Mouse (Mus musculus): ENCODE data around the gene Tmem45a. TPM values are rescaled to one million over a fixed set of nuclear protein-coding genes. Genes with fewer than 3 reads are reported as not detected.
"Not testable (repeated sequence)": the region's sequence is repeated elsewhere in the genome, so short reads cannot be mapped to it uniquely, and the experiment has no call there.

The Tmem45a gene
- 5.4 and 7.9 TPM in 2 replicates for polyA plus RNA-seq (2016; fragmentation: Nextera tagmentation; extraction: Ambion mirVana)

DNA sequence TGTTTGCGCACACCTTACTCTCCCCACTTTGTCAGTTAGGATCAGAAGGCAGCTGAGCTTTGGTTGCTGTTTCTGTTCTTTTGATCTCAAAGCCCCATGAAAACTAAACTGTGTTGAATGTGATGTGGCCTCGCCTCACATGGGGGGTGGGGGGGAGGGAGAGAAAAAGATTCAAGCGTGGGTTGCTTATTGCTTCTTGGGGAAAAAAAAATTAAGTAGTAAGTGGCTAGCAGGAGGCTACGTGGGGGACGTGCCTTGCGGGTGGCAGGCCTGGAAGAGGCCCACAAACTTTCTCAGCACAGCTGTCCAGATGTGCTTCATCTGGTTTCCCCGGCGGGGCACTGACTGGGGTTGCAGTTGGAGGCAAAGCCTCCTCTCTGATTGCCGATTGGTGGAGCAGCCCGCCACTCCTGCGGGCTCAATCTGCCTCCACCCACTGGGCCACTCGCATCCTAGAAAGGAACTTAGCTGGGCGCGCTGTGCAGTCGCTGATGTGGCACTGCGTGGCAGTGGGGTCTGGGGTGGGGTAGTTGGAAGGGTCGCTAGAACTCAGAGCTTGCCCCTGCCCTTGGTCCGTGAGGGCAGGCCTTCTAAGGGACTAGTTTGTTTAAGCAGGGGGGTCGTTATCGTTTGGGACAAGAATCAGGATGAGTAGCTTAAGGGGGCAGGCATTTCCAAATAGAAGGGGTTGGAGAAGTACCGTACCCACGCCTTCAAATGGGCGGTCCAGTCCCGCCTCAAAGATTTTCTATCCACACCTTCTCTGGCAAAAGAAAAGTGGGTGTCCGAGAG lies at the start of gene Tmem45a:
TSS of gene Tmem45a (minus strand) at position 343 of the 792 bp plus-strand sequence.
- Histone ChIP-seq H3K27ac (peak within 1 kb of the TSS; percentile 72; the same call in 1 of the 2 replicates), H3K36me3 (no peaks in the 10 kb centered on the region), H3K9me3 (no peaks in the 10 kb centered on the region), H3K27me3 (ENCODE audit: insufficient read depth, poor library complexity, severe bottlenecking) (no peaks in the 10 kb centered on the region), H3K4me3 (peak within 1 kb of the TSS; percentile 59), H3K4me1 (replicated peaks) (peaks cover 8% of the 10 kb centered on the region)
- 4% methylated on average over 25 of the region's 25 CpGs for WGBS
- DNase-seq (ENCODE audit: low spot score) = peak; percentile 86

GRCm38 (mm10) chr16:56928023-56928422 lies 42.1 kb upstream of the Tmem45a start, which contains the start of gene Lnp1:
Gene Lnp1, minus strand, starts transcription at chr16:56928061.
- H3K4me3 ChIP-seq = no peak within 1 kb of the TSS
- H3K9me3 ChIP-seq = no peaks in the 10 kb centered on the region
- no peaks in the 10 kb centered on the region for H3K27me3 ChIP-seq (ENCODE audit: insufficient read depth, poor library complexity, severe bottlenecking)
- WGBS = 57% methylated on average over 3 of the region's 3 CpGs
- no peaks in the 10 kb centered on the region for H3K36me3 ChIP-seq
- no peak for DNase-seq (ENCODE audit: low spot score)
- H3K4me1 ChIP-seq (replicated peaks) = no peaks in the 10 kb centered on the region
- no peak within 1 kb of the TSS for H3K27ac ChIP-seq

- 27% methylated on average over 8 of the region's 8 CpGs for WGBS
- DNase-seq (ENCODE audit: low spot score) = peak; percentile 6
Observed at GRCm38 (mm10) chr16:56920102-56920657, 34.2 kb upstream of the Tmem45a start.

GRCm38 (mm10) chr16:56917230-56917629 lies 31.3 kb upstream of the Tmem45a start:
- H3K9me3 ChIP-seq = no peaks in the 10 kb centered on the region
- WGBS = 88% methylated on average over 7 of the region's 7 CpGs
- H3K36me3 ChIP-seq = no peaks in the 10 kb centered on the region
- DNase-seq (ENCODE audit: low spot score) = no peak
- no peaks in the 10 kb centered on the region for H3K27me3 ChIP-seq (ENCODE audit: insufficient read depth, poor library complexity, severe bottlenecking)
- no peak overlapping the region for H3K4me3 ChIP-seq
- no peak overlapping the region for H3K27ac ChIP-seq
- no peaks in the 10 kb centered on the region for H3K4me1 ChIP-seq (replicated peaks)

More at GRCm38 (mm10) chr16:56920102-56920657, 34.2 kb upstream of the Tmem45a start:
- no peak overlapping the region for H3K4me3 ChIP-seq
- no peaks in the 10 kb centered on the region for H3K27me3 ChIP-seq (ENCODE audit: insufficient read depth, poor library complexity, severe bottlenecking)
- no peaks in the 10 kb centered on the region for H3K36me3 ChIP-seq
- no peak overlapping the region for H3K27ac ChIP-seq
- H3K4me1 ChIP-seq (replicated peaks) = no peaks in the 10 kb centered on the region
- no peaks in the 10 kb centered on the region for H3K9me3 ChIP-seq

DNA sequence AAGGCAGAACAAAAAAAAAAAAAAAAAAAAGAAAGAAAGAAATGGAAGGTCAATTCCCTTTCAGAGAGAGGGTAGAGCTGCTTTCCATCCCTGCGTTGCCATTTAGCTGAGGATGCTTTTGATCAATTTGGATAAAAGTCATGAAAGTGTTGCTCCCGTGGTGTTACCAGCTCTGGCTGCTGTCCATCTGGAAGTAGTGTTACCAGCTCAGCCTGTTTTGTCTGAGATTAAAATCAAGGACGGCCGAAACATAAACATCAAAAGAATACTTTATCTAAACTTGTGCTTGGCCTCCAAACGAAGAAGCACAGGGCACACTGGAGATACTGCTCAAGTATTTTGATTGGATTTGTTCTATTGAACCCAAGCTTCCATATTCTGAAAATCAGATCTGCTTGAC lies 23.0 kb upstream of the Tmem45a start:
- Histone ChIP-seq H3K27me3 (ENCODE audit: insufficient read depth, poor library complexity, severe bottlenecking) (no peaks in the 10 kb centered on the region), H3K4me3 (no peak overlapping the region), H3K27ac (no peak overlapping the region), H3K9me3 (no peaks in the 10 kb centered on the region), H3K4me1 (replicated peaks) (no peaks in the 10 kb centered on the region), H3K36me3 (no peaks in the 10 kb centered on the region)
- DNase-seq (ENCODE audit: low spot score) = no peak
- 67% methylated on average over 5 of the region's 5 CpGs for WGBS

- not testable (repeated sequence) for H3K36me3 ChIP-seq; H3K27ac ChIP-seq; H3K9me3 ChIP-seq; H3K4me3 ChIP-seq; DNase-seq (ENCODE audit: low spot score); H3K27me3 ChIP-seq (ENCODE audit: insufficient read depth, poor library complexity, severe bottlenecking); H3K4me1 ChIP-seq (replicated peaks)
- 62% methylated on average over 3 of the region's 3 CpGs for WGBS
Observed at GRCm38 (mm10) chr16:56902206-56902605, 16.2 kb upstream of the Tmem45a start.

DNA sequence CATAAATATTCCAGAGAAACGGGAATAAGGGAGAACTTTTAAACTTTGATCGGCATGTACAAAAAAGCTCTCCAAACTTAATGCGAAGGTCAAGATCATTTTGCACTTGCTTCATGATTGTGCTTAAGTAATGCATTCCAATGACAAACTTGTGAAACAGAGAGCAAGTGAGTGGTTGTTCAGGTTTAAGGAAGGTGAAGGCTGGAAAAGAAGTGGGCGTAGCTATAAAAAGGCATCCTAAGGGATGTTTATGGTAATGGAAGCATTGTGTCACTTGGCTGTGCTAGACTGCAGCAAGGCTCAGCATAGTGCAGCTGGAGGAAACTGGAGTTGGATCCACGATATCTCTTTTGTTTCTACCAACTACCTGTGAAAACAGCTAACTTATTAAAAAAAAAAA lies 5.6 kb upstream of the Tmem45a start:
- Histone ChIP-seq H3K9me3 (no peaks in the 10 kb centered on the region), H3K4me1 (replicated peaks) (no peaks in the 10 kb centered on the region), H3K36me3 (no peaks in the 10 kb centered on the region), H3K27ac (no peak overlapping the region), H3K27me3 (ENCODE audit: insufficient read depth, poor library complexity, severe bottlenecking) (no peaks in the 10 kb centered on the region), H3K4me3 (no peak overlapping the region)
- no peak for DNase-seq (ENCODE audit: low spot score)
- WGBS = 86% methylated on average over 5 of the region's 5 CpGs

GRCm38 (mm10) chr16:56886616-56887116 lies 700 bp upstream of the Tmem45a start:
- peak overlapping the region; percentile 59 for H3K4me3 ChIP-seq
- WGBS = 24% methylated on average over 9 of the region's 9 CpGs
- no peaks in the 10 kb centered on the region for H3K36me3 ChIP-seq
- no peaks in the 10 kb centered on the region for H3K27me3 ChIP-seq (ENCODE audit: insufficient read depth, poor library complexity, severe bottlenecking)
- H3K4me1 ChIP-seq (replicated peaks) = peaks cover 8% of the 10 kb centered on the region
- no peak for DNase-seq (ENCODE audit: low spot score)
- 0 out of 2 replicates have a peak overlapping the region, but pooled peaks have one; percentile 72 for H3K27ac ChIP-seq
- no peaks in the 10 kb centered on the region for H3K9me3 ChIP-seq

GRCm38 (mm10) chr16:56884811-56885210 lies 1.2 kb downstream of the Tmem45a start:
- no peak for DNase-seq (ENCODE audit: low spot score)
- 97% methylated on average over 6 of the region's 6 CpGs for WGBS
- Histone ChIP-seq H3K27me3 (ENCODE audit: insufficient read depth, poor library complexity, severe bottlenecking) (no peaks in the 10 kb centered on the region), H3K9me3 (no peaks in the 10 kb centered on the region), H3K4me3 (no peak overlapping the region), H3K4me1 (replicated peaks) (peaks cover 8% of the 10 kb centered on the region), H3K36me3 (no peaks in the 10 kb centered on the region), H3K27ac (no peak overlapping the region)

DNA sequence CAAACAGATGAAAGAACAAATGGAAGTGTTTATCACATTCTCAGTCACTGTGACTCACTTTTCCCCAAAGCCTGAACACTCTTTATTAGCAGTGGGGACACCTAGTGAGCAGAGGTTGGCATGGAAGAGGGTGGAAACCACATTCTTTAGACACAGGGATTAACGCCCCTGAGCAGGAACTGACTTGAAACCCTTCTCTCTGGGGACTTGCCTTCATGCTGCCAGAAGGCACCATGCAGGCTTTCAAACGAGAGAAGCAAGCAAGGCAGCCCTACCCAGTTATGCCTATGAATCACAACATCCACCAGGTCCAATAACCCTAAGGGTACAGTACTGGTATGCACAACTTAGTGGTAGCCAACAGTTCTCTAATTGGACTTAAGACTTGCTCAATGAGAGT lies 12.6 kb downstream of the Tmem45a start:
- no peak overlapping the region for H3K27ac ChIP-seq
- no peaks in the 10 kb centered on the region for H3K9me3 ChIP-seq
- DNase-seq (ENCODE audit: low spot score) = no peak
- H3K4me3 ChIP-seq = no peak overlapping the region
- WGBS = 31% methylated on average over 2 of the region's 2 CpGs
- H3K36me3 ChIP-seq = no peaks in the 10 kb centered on the region
- H3K4me1 ChIP-seq (replicated peaks) = no peaks in the 10 kb centered on the region
- no peaks in the 10 kb centered on the region for H3K27me3 ChIP-seq (ENCODE audit: insufficient read depth, poor library complexity, severe bottlenecking)

GRCm38 (mm10) chr16:56870458-56870857 lies 15.5 kb downstream of the Tmem45a start:
- Histone ChIP-seq H3K4me1 (replicated peaks) (no peaks in the 10 kb centered on the region), H3K9me3 (no peaks in the 10 kb centered on the region), H3K36me3 (no peaks in the 10 kb centered on the region), H3K4me3 (no peak overlapping the region), H3K27me3 (ENCODE audit: insufficient read depth, poor library complexity, severe bottlenecking) (no peaks in the 10 kb centered on the region), H3K27ac (no peak overlapping the region)
- 76% methylated on average over 3 of the region's 3 CpGs for WGBS
- DNase-seq (ENCODE audit: low spot score) = no peak

GRCm38 (mm10) chr16:56868361-56868760 lies 17.6 kb downstream of the Tmem45a start:
- Histone ChIP-seq H3K36me3 (no peaks in the 10 kb centered on the region), H3K27me3 (ENCODE audit: insufficient read depth, poor library complexity, severe bottlenecking) (no peaks in the 10 kb centered on the region), H3K27ac (no peak overlapping the region), H3K4me1 (replicated peaks) (no peaks in the 10 kb centered on the region), H3K9me3 (no peaks in the 10 kb centered on the region), H3K4me3 (no peak overlapping the region)
- no peak for DNase-seq (ENCODE audit: low spot score)
- 84% methylated on average over 5 of the region's 5 CpGs for WGBS

GRCm38 (mm10) chr16:56867591-56867990 lies 18.4 kb downstream of the Tmem45a start:
- DNase-seq (ENCODE audit: low spot score) = no peak
- H3K36me3 ChIP-seq = no peaks in the 10 kb centered on the region
- no peak overlapping the region for H3K27ac ChIP-seq
- H3K9me3 ChIP-seq = no peaks in the 10 kb centered on the region
- H3K4me3 ChIP-seq = no peak overlapping the region
- 79% methylated on average over 4 of the region's 4 CpGs for WGBS
- no peaks in the 10 kb centered on the region for H3K4me1 ChIP-seq (replicated peaks)
- H3K27me3 ChIP-seq (ENCODE audit: insufficient read depth, poor library complexity, severe bottlenecking) = no peaks in the 10 kb centered on the region

All from hindbrain, embryonic 10.5 days (tissue).